Mouse (Mus musculus) liver, embryonic 15.5 days (tissue): Measurements from ENCODE around the gene Gpr160. TPM values are rescaled to one million over a fixed set of nuclear protein-coding genes. Genes with fewer than 3 reads are reported as not detected.
A peak's percentile ranks its signal among the peaks of the same experiment; 100 is the strongest.

ENCODE experiments used
- ATAC-seq: fragments of 200-750 bp; cut with Nextera tagmentation; 2 replicates; pipeline ENCODE4 v1.8.0; 2017; ENCODE audit warnings: moderate number of reproducible peaks, mild to moderate bottlenecking, moderate library complexity; ENCODE audit not compliant: insufficient read depth
- H3K27ac ChIP-seq: fragments of 300-500 bp; sonication (generic); replicated peaks from 2 replicates; pipeline ENCODE4 v1.5.1; 2015; ENCODE audit warnings: mild to moderate bottlenecking, inconsistent platforms
- H3K27me3 ChIP-seq: fragments of 300-500 bp; sonication (generic); 2 replicates; pipeline ENCODE4 v1.6.1; 2015; ENCODE audit warnings: mild to moderate bottlenecking, inconsistent platforms
- H3K36me3 ChIP-seq: fragments of 300-500 bp; sonication (generic); replicated peaks from 2 replicates; pipeline ENCODE4 v1.6.1; 2015; ENCODE audit warnings: moderate library complexity, mild to moderate bottlenecking, inconsistent platforms
- H3K4me1 ChIP-seq: fragments of 300-500 bp; sonication (generic); replicated peaks from 2 replicates; pipeline ENCODE4 v1.6.1; 2015; ENCODE audit warnings: inconsistent platforms
- H3K4me2 ChIP-seq: fragments of 300-500 bp; sonication (generic); 2 replicates; pipeline ENCODE4 v1.6.1; 2015; ENCODE audit warnings: moderate library complexity, mild to moderate bottlenecking, inconsistent platforms
- H3K4me3 ChIP-seq: fragments of 300-500 bp; sonication (generic); replicated peaks from 2 replicates; pipeline ENCODE4 v1.5.1; 2015; ENCODE audit warnings: mild to moderate bottlenecking, inconsistent platforms
- H3K9ac ChIP-seq: fragments of 300-500 bp; sonication (generic); 2 replicates; pipeline ENCODE4 v1.6.1; 2015; ENCODE audit warnings: moderate library complexity, mild to moderate bottlenecking, inconsistent platforms
- H3K9me3 ChIP-seq: fragments of 300-500 bp; sonication (generic); replicated peaks from 2 replicates; pipeline ENCODE4 v1.6.1; 2016; ENCODE audit warnings: inconsistent platforms
- WGBS: fragments of 180-500 bp; shearing (Covaris S2); methylation state at CpG from one replicate; pipeline ENCODE4 v1.1.7; 2015; ENCODE audit warnings: mixed read lengths; ENCODE audit not compliant: insufficient replicate concordance; 5-methylcytosine and 5-hydroxymethylcytosine counted together
- polyA plus RNA-seq: library from polyadenylated mRNA; unstranded; fragments of >200 nt; fragmentation: Nextera tagmentation; extraction: Ambion mirVana; gene quantifications from 2 replicates; pipeline ENCODE4 v1.2.1, GENCODE M21; 2015

Gpr160 gene
- polyA plus RNA-seq: 5.5 and 5.8 TPM in 2 replicates

GRCm38 (mm10) chr3:30855604-30856458 is at the start of gene Gpr160:
Gene Gpr160 (plus strand): TSS chr3:30855950.
- no peaks in the 10 kb centered on the region for H3K9me3 ChIP-seq
- H3K4me1 ChIP-seq: peaks cover 15% of the 10 kb centered on the region
- peaks cover 42% of the 10 kb centered on the region for H3K27me3 ChIP-seq
- H3K36me3 ChIP-seq: no peaks in the 10 kb centered on the region
- H3K4me2 ChIP-seq: peak within 1 kb of the TSS; percentile 82
- peak within 1 kb of the TSS; percentile 53 for H3K9ac ChIP-seq
- peak within 1 kb of the TSS; percentile 61 for H3K4me3 ChIP-seq
- under 1% methylated on average over 75 of the region's 75 CpGs for WGBS
- 0 out of 2 replicates have a peak within 1 kb of the TSS, but pooled peaks have one; percentile 14 for H3K27ac ChIP-seq
- peak; percentile 76 for ATAC-seq

DNA sequence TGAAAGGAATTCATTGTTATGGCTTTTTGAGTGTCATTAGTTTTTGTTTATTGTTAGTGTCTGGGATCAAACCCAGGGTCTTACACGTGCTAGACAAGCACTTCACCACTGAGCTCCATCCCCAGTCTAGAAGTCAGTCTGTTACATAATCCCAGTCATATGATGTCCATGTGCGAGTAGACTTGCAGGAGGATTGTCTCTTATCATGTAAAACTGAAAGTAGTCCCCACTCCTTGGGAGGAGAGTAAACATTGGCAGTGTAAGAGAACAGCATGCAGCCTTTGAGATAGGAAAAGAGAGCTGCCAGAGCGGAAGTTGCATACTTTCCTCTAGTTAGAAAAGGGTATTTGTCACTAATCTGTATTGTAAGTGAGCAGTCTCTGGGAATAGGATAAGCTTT is 42.9 kb upstream of the Gpr160 start:
- WGBS: 69% methylated on average over 3 of the region's 3 CpGs
- Histone ChIP-seq H3K4me1 (no peaks in the 10 kb centered on the region), H3K9me3 (no peaks in the 10 kb centered on the region), H3K36me3 (peaks cover 72% of the 10 kb centered on the region), H3K27ac (no peak overlapping the region), H3K27me3 (no peaks in the 10 kb centered on the region), H3K4me2 (no peak overlapping the region), H3K9ac (no peak overlapping the region), H3K4me3 (no peak overlapping the region)
- no peak for ATAC-seq

DNA sequence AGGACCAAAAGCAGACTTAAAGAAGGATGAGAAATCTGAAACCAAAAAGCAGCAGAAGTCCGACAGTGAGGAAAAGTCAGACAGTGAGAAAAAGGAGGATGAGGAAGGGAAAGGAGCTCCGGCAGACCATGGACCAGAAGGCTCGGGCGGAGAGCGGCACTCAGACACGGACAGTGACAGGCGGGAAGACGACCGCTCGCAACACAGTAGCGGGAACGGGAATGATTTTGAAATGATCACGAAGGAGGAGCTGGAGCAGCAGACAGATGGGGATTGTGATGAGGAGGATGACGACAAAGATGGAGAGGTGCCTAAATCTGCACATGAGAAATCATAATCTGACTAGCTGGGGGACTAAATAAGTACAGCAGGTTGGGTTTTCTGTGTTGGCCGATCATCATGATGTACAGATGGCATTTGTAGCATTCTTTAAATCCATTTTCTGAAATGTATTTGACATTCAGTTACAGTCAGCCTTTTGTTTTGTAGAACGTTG is 37.1 kb upstream of the Gpr160 start:
- Histone ChIP-seq H3K9me3 (no peaks in the 10 kb centered on the region), H3K27me3 (no peaks in the 10 kb centered on the region), H3K36me3 (peaks cover 65% of the 10 kb centered on the region), H3K9ac (no peak overlapping the region), H3K4me3 (no peak overlapping the region), H3K4me1 (no peaks in the 10 kb centered on the region), H3K4me2 (no peak overlapping the region), H3K27ac (no peak overlapping the region)
- WGBS: 91% methylated on average over 16 of the region's 16 CpGs
- ATAC-seq: no peak

DNA sequence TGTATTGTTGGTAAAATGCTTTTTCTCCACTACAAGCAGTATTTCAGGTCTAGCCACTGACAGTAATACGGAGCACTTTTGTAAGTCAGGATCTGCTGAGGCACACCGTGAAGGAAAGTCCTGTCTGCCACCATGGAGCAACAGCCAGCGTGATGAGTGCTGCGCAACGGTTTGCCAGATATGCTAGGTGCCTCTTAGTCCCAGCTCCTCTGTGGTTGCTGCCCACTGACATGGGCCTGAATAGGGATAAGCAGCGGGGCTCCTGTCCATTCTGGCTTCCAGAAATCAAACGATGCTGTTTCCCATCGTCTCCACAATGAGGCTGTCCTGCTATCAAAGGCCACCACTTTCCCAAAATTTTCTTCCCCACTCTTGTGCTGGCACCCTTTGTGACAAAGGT is 33.6 kb upstream of the Gpr160 start:
- H3K36me3 ChIP-seq: peaks cover 44% of the 10 kb centered on the region
- 82% methylated on average over 8 of the region's 8 CpGs for WGBS
- H3K27ac ChIP-seq: no peak overlapping the region
- no peaks in the 10 kb centered on the region for H3K27me3 ChIP-seq
- no peaks in the 10 kb centered on the region for H3K9me3 ChIP-seq
- no peak overlapping the region for H3K4me3 ChIP-seq
- ATAC-seq: no peak
- no peak overlapping the region for H3K9ac ChIP-seq
- H3K4me1 ChIP-seq: no peaks in the 10 kb centered on the region
- no peak overlapping the region for H3K4me2 ChIP-seq

DNA sequence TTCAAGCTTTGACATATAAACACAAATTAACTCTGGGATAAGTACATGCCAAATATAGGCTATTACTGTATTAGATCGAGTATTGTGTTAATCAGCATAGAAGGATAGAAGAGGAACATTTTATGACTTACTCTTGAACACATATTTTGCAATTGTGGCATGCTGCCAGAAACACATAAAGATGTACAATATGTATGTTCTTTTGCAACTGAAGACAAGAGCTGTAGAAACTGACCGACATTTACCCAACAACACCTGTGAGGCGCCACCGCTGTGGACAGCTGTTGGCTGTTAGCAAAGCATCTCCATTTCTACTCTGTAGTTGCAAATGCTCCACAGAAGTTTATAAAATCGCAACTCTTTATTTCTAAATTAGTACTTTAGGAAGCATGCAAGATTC is 29.7 kb upstream of the Gpr160 start:
- H3K4me3 ChIP-seq: no peak overlapping the region
- no peaks in the 10 kb centered on the region for H3K27me3 ChIP-seq
- WGBS: 77% methylated on average over 5 of the region's 5 CpGs
- H3K27ac ChIP-seq: no peak overlapping the region
- ATAC-seq: no peak
- H3K36me3 ChIP-seq: peaks cover 15% of the 10 kb centered on the region
- H3K9ac ChIP-seq: no peak overlapping the region
- H3K9me3 ChIP-seq: no peaks in the 10 kb centered on the region
- H3K4me2 ChIP-seq: no peak overlapping the region
- H3K4me1 ChIP-seq: no peaks in the 10 kb centered on the region

DNA sequence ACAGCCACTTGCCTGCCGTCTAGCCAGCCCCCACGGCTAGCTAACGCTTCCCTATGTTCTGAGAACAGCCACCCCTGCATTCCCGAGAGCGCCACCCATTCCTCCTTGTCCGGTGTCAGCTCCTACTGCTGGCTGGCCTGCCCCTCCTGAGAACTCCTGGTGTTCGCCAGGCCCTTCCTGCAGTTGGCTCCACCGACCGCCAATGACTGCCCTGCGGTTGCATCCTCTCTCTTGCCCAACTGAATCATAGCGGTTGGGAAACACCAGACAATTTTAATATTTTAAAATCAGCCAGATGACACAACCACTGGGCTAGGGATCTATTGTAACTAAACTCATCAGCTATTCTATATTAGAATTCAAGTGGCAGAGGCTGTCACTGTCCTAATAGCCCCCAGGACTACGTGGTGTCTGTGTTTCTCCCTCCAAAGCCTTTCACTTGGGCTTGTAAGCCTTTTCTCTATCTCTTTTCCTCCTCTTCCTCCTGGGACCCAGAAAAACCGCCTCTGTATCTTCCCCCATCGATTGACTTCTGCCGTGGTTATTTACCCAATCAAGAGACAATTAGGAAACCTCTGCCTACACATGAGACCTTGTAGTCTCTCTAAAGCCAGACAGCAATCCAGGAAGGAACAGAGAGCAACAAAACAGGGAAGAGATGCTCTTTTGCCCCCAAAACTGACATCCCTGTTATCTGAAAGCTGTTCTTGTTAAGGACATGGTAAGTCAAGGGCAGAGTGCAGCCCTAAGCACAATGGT is 23.7 kb upstream of the Gpr160 start:
- Histone ChIP-seq H3K4me3 (no peak overlapping the region), H3K27ac (no peak overlapping the region), H3K9ac (no peak overlapping the region), H3K27me3 (no peaks in the 10 kb centered on the region), H3K36me3 (no peaks in the 10 kb centered on the region), H3K4me1 (no peaks in the 10 kb centered on the region), H3K9me3 (no peaks in the 10 kb centered on the region), H3K4me2 (no peak overlapping the region)
- no peak for ATAC-seq
- 56% methylated on average over 15 of the region's 15 CpGs for WGBS

- no peak overlapping the region for H3K27ac ChIP-seq
- H3K4me3 ChIP-seq: no peak overlapping the region
- no peaks in the 10 kb centered on the region for H3K9me3 ChIP-seq
- H3K9ac ChIP-seq: no peak overlapping the region
- H3K4me2 ChIP-seq: no peak overlapping the region
- H3K4me1 ChIP-seq: no peaks in the 10 kb centered on the region
- no peaks in the 10 kb centered on the region for H3K36me3 ChIP-seq
- H3K27me3 ChIP-seq: no peaks in the 10 kb centered on the region
- WGBS: 56% methylated on average over 3 of the region's 3 CpGs
- no peak for ATAC-seq
Observed at GRCm38 (mm10) chr3:30833254-30833653, 22.5 kb upstream of the Gpr160 start.

- Histone ChIP-seq H3K9me3 (no peaks in the 10 kb centered on the region), H3K4me3 (no peak overlapping the region), H3K27me3 (no peaks in the 10 kb centered on the region), H3K36me3 (no peaks in the 10 kb centered on the region), H3K27ac (no peak overlapping the region), H3K9ac (no peak overlapping the region), H3K4me1 (no peaks in the 10 kb centered on the region), H3K4me2 (no peak overlapping the region)
- ATAC-seq: no peak
- 49% methylated on average over 2 of the region's 2 CpGs for WGBS
Observed at GRCm38 (mm10) chr3:30845755-30846154, 10.0 kb upstream of the Gpr160 start.

DNA sequence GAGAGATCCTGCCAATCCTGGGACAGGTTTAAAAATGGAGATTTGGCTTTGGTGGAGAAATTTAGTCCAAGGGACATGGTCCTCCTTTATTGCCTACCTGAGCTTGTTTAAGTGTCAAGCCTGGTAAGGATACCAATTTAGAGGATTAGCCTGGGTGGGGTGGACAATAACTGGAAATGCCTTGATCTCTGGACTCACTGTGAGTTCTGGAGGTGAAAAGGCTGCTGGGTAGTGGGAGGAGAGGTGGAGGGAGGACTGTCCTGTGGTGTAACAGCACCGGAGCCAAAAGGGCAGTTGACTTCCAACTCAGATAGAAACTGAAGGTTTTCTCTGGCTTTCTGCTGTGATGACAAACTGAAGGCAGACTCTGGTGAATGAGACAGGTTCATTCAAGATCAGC is 8.3 kb upstream of the Gpr160 start:
- Histone ChIP-seq H3K4me2 (no peak overlapping the region), H3K9me3 (no peaks in the 10 kb centered on the region), H3K36me3 (no peaks in the 10 kb centered on the region), H3K27ac (no peak overlapping the region), H3K4me3 (no peak overlapping the region), H3K4me1 (no peaks in the 10 kb centered on the region), H3K9ac (no peak overlapping the region), H3K27me3 (peaks cover 6% of the 10 kb centered on the region)
- ATAC-seq: no peak
- 54% methylated on average over 1 of the region's 1 CpGs for whole genome bisulfite sequencing

DNA sequence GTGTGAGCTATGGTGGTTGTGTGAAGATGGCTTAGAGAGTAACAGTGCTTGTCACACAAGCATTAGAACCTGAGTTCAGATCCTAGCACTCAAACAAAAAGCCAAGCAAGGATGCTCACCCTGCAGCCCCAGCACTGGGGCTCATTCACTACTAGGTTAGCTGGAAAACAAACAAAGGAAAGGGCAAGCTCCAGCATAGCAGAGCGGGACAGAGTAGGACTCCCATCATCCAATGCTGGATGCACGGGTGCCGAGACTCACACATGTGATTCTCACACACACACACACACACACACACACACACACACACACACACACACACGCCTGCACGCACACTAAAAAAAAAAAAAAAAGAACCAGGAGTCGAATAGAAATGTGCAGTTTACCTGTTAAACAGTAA is 4.3 kb upstream of the Gpr160 start:
- 43% methylated on average over 6 of the region's 6 CpGs for WGBS
- no peak overlapping the region for H3K4me3 ChIP-seq

DNA sequence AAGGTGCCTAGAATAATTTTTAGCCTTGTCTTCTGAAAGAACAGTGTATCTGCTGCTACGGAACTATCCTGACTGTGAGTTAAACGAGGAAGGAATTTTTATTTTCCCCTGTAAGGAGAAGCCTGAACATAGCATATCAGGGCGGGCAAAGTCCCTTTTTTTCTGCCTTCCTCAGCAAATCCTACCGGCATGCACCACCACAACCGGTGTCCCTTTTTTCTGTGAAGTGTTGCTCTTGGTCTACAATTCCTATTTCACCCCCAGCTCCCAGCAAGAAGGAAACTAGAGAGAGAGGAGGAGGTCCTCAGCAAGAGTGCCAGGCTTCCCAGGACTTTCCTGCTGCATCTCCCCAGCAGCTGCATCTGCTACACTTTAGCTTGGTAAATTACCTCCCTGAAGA is 2.2 kb upstream of the Gpr160 start:
- no peaks in the 10 kb centered on the region for H3K9me3 ChIP-seq
- no peak overlapping the region for H3K4me3 ChIP-seq
- H3K36me3 ChIP-seq: no peaks in the 10 kb centered on the region
- WGBS: 65% methylated on average over 5 of the region's 5 CpGs
- no peak overlapping the region for H3K9ac ChIP-seq
- H3K27me3 ChIP-seq: peaks cover 42% of the 10 kb centered on the region
- peaks cover 15% of the 10 kb centered on the region for H3K4me1 ChIP-seq
- H3K27ac ChIP-seq: no peak overlapping the region
- no peak for ATAC-seq
- no peak overlapping the region for H3K4me2 ChIP-seq

More for the DNA sequence above, 4.3 kb upstream of the Gpr160 start:
- Histone ChIP-seq H3K27me3 (peaks cover 35% of the 10 kb centered on the region), H3K9me3 (no peaks in the 10 kb centered on the region), H3K27ac (no peak overlapping the region), H3K4me2 (no peak overlapping the region), H3K9ac (no peak overlapping the region), H3K4me1 (peaks cover 15% of the 10 kb centered on the region), H3K36me3 (no peaks in the 10 kb centered on the region)
- ATAC-seq: no peak
